ENCODE assay signal across 20 mouse cellular contexts in the genomic region with DNA sequence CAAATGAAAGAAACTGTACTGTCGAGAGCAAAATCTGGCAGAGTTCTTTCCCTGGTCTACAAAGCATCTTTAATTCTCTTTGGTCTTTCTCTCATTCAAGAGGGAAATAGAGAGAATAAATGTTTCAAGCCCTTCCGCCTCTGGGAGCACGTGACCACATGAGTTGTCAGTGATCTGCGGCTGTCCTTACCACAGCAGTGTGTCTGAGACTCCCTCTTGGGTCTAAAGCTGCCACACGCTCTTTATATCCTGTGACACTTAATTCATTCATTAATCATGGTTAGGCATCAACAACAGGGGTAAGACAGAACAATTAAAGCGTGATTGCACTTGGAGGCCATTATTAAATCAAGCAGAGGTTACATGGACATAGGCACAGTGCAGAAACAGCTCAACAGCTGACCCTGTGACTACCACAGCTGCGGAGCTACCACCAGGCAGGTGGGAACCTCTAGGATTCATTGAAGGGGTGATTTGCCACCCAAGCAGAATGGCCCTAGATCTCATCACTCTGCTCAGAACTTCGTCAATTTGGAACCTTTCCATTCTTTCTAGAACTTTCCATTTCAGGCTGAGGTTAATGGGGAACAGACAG.
DNase-seq lines count a peak whose midpoint lies in the region; ATAC-seq and TF ChIP-seq lines count a peak whose summit lies in the region.
"Had no signal": no experiment of that assay in that cellular context is flagged by ENCODE, and none has a peak within 500 bp of the region (broad histone marks: within the 10 kb centered on the region; RNA-seq: fewer than 3 reads in every experiment).

No protein-coding gene starts in this region.

- H3K4me1 ChIP-seq in limb, embryonic 11.5 days (ENCODE audit: control insufficient read depth, insufficient read depth, low read length) = peaks cover 14% of the 10 kb centered on the region
- no peaks in the 10 kb centered on the region for H3K4me1 ChIP-seq in stomach, postnatal 0 days (replicated peaks; ENCODE audit: control insufficient read depth, insufficient read depth)
- H3K4me1 ChIP-seq: liver, embryonic 15.5 days had no signal

- DNase-seq in layer of hippocampus, adult 2 months (ENCODE audit: low spot score in 2 of 2) = no peak
- DNase-seq in layer of hippocampus, postnatal 14 days (ENCODE audit: low spot score in 2 of 2) = no peak
- DNase-seq in thymus, postnatal 14 days = peak; percentile 24
- no peak for DNase-seq in thymus, adult 18-20 months
- no peak for DNase-seq in limb, embryonic 11.5 days (ENCODE audit: low spot score)
- no peak for DNase-seq in stomach, postnatal 0 days (ENCODE audit: low spot score)
- DNase-seq in left cerebral cortex, postnatal 10 days (ENCODE audit: extremely low spot score in 1 of 2, low spot score in 2 of 2) = no peak
- DNase-seq: adrenal gland, postnatal 14 days; B cell, adult 2 months; cerebellum, adult 9-11 months; kidney, postnatal 10 days; lung, postnatal 36 days; midbrain, embryonic 14.5 days; spleen, adult 18-20 months had no signal

- no peak overlapping the region for H3K4me3 ChIP-seq in layer of hippocampus, adult 2 months
- no peak overlapping the region for H3K4me3 ChIP-seq in limb, embryonic 11.5 days (ENCODE audit: low read depth, low read length)
- H3K4me3 ChIP-seq in stomach, postnatal 0 days (ENCODE audit: low read depth, low read length) = no peak overlapping the region
- H3K4me3 ChIP-seq: liver, embryonic 15.5 days; neural tube, embryonic 12.5 days had no signal

- ATAC-seq in limb, embryonic 11.5 days (ENCODE audit: insufficient number of reproducible peaks, low FRiP score, low TSS enrichment, low read depth) = no peak
- no peak for ATAC-seq in erythroid progenitor cell, adult 5-6 weeks (replicated peaks; ENCODE audit: low FRiP score, poor library complexity, severe bottlenecking)
- no peak for ATAC-seq in stomach, postnatal 0 days (ENCODE audit: low FRiP score, low TSS enrichment)
- ATAC-seq: intestine, postnatal 0 days had no signal

- no peak for TF ChIP-seq CTCF in layer of hippocampus, adult 2 months (conservative IDR thresholded peaks at IDR 0.05)
- TF ChIP-seq CTCF in stomach, postnatal 0 days (IDR thresholded peaks at IDR 0.05; ENCODE audit: low read depth) = no peak

- TF ChIP-seq EP300 in stomach, postnatal 0 days (optimal IDR thresholded peaks at IDR 0.05) = no peak

- peak overlapping the region; percentile 46 for H3K27ac ChIP-seq in layer of hippocampus, adult 2 months
- H3K27ac ChIP-seq in limb, embryonic 11.5 days (replicated peaks; ENCODE audit: low read depth, low read length) = peak overlapping the region; percentile 65; the same call in 1 of the 2 replicates
- no peak overlapping the region for H3K27ac ChIP-seq in stomach, postnatal 0 days (replicated peaks)
- H3K27ac ChIP-seq: liver, embryonic 15.5 days; neural tube, embryonic 12.5 days had no signal

- H3K9ac ChIP-seq in limb, embryonic 11.5 days (ENCODE audit: low read length) = no peak overlapping the region
- no peak overlapping the region for H3K9ac ChIP-seq in stomach, postnatal 0 days (ENCODE audit: low read length)
- H3K9ac ChIP-seq: liver, embryonic 15.5 days; neural tube, embryonic 12.5 days had no signal

- intact Hi-C loops in left cerebral cortex, postnatal 10 days (cut with DNase I) = no loop called here

- no peaks in the 10 kb centered on the region for H3K27me3 ChIP-seq in limb, embryonic 11.5 days (ENCODE audit: control insufficient read depth, insufficient read depth, low read length)
- H3K27me3 ChIP-seq in stomach, postnatal 0 days (ENCODE audit: control insufficient read depth, insufficient read depth, low read length) = no peaks in the 10 kb centered on the region
- H3K27me3 ChIP-seq: liver, embryonic 15.5 days; neural tube, embryonic 12.5 days had no signal

- no peaks in the 10 kb centered on the region for H3K9me3 ChIP-seq in limb, embryonic 11.5 days (ENCODE audit: control insufficient read depth, low read length)
- no peaks in the 10 kb centered on the region for H3K9me3 ChIP-seq in stomach, postnatal 0 days (ENCODE audit: control insufficient read depth, low read length)
- H3K9me3 ChIP-seq: G1E; liver, embryonic 15.5 days; neural tube, embryonic 12.5 days had no signal

- H3K4me2 ChIP-seq in limb, embryonic 11.5 days (ENCODE audit: low read depth, severe bottlenecking) = no peak overlapping the region
- H3K4me2 ChIP-seq in stomach, postnatal 0 days (replicated peaks; ENCODE audit: low read depth) = no peak overlapping the region
- H3K4me2 ChIP-seq: hindbrain, embryonic 14.5 days; liver, embryonic 15.5 days; neural tube, embryonic 12.5 days had no signal

- 81% methylated on average over 8 of the region's 8 CpGs for WGBS in limb, embryonic 11.5 days
- WGBS in stomach, postnatal 0 days = 82% methylated on average over 8 of the region's 8 CpGs

- no peaks in the 10 kb centered on the region for H3K36me3 ChIP-seq in limb, embryonic 11.5 days (ENCODE audit: control insufficient read depth, insufficient read depth, low read length)
- no peaks in the 10 kb centered on the region for H3K36me3 ChIP-seq in stomach, postnatal 0 days (ENCODE audit: control insufficient read depth, insufficient read depth, low read length)
- H3K36me3 ChIP-seq: liver, embryonic 15.5 days; neural tube, embryonic 12.5 days had no signal
